Mouse (Mus musculus) c-Kit-negative CD71-positive TER-119-positive erythroid progenitor cells, embryonic 14.5 days (primary cell): ENCODE results near the gene Gm8369.
"Not testable (repeated sequence)": the region's sequence is repeated elsewhere in the genome, so short reads cannot be mapped to it uniquely, and the experiment has no call there.

Experiments used
- DNase-seq: peaks from one replicate; pipeline ENCODE4 v3.0.0-alpha.2; 2013; ENCODE audit warnings: low read depth, low spot score

Gene Gm8369

DNA sequence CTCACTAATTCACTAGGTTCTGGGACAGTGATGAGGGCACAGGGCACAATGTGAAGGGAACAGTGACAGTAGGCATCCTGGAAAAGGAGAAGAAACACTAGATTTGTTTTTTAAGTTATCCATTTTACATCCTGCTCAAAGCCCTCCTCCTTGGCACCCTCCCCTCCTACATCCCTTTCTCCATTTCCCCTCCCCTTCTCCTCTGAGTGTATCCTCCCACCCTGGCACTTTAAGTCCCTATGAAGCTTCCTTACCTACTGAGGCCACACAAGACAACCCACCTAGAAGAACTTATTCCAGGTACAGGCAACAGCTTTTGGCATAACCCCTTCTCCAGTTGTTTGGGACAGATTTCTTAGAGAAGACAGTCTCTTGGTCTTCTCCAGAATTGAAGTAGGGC, 30.5 kb downstream of the Gm8369 start, which contains the start of gene Ms4a6b:
Ms4a6b (plus strand) TSS at position 267 of the 400 bp plus-strand sequence.
- DNase-seq: no peak

DNA sequence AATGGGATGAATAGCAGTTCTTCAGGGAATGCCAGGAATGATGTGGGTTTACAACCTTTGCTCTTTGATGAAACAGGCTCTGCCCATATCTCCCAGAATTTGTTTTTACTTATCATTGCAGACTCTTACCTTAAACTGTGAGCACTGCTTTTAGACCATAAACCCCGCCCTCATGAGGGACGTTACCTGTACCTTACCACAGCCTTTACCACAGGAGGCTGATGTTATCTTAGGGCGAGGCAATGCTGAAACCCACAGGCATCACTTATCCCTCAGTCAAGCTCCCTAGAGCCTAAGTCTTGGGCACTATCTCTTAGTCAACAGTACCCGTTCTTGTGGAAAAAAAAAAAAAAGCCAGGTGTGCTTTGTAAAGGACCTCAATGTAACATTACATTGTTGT, 31.1 kb downstream of the Gm8369 start:
- DNase-seq: no peak

DNA sequence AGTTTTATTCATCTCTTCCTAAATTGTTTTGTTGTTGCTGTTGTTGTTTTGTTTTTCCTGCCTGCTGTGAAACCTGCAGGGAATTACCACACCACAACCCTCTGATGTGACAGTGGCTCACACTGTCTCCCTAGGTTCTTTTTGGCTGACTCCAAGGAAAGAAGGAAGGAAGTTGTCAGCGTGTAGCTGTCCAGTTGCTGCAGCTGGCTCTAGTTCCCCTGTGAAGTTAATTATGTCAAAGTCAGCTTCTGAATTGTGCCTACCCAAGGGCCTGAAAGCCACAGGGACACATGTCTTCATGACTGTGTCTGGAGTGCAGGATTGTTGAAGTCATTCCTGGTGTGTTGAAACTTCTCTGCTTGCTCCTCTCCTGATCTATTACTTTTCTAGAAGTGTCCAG, 31.6 kb downstream of the Gm8369 start:
- DNase-seq: not testable (repeated sequence)

DNA sequence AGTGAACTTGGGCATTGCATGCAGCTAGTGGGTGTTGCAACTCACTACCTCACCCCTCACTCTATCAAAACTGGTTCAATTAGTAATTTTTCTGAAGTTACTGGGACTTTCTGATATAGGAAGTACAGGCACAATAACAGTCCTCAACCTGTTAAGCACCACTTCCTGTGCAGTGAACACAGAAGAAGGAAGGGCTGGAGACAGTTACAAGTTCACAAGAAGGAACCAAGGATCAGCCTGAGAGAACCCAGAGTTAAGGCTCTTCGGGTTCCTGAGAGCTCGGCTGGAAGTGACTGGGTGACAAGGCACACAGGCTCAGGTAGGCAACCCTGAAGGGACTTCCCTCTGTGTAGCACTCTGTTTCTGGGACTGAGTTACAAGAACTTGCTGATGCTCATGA, 32.6 kb downstream of the Gm8369 start:
- DNase-seq: not testable (repeated sequence)

DNA sequence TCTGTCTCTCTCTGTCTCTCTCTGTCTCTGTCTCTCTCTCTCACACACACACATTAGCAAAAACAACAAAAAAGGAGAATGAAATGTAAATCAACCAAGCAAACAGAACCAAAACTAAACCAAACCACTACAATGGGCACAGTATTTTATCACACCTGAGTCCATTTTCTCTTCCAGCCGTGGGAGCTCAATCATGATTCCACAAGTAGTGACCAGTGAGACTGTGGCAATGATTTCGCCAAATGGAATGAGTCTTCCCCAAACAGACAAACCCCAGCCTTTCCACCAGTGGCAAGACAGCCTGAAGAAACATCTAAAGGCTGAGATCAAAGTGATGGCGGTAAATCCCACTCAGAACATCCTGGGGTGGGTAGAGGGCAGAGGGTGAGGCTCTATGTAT, 34.4 kb downstream of the Gm8369 start:
- DNase-seq: no peak

DNA sequence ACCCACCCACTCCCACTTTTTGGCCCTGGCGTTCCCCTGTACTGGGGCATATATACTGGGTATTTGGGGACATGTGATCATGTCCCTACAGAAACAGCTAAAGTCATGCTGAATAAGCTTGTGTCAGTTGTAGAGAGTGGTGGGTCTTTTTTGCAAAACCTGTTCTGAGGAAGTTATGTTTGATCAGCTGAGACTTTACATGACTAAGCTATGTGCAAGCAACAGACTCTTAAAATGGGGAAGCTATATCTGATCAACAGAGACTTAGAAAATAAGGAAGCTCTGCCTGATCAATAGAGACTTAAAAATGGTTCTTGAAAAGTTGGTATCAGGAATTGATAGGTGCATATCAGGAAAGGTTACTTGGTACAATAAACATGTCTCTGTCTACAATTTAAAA, 47.7 kb downstream of the Gm8369 start:
- no peak for DNase-seq

DNA sequence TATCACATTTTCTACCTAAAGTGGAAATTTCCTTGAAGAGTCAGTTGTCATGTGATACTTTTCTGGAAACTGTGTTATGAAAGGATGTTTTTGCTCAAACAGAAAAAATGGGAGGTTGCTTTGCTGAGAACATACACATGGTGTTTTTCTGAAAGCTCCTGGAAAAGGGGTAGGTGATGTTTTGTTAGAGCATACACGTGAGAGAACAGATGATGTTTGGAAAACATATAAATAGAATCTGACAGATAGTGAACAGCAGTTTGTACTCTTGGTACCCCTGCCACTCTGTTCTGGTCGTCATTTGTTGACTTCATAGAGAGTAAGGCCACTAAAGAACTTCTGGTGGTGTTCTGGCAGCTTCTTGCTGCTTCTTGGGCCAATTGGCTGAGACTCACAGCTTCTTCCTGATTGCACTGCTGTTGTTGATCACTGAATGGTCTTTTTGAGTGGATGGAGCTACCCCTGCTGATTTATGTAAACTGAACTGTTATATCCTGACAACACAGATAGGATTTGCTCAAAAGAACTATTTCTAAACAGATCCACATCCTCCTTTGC, 48.2 kb downstream of the Gm8369 start:
- no peak for DNase-seq

DNA sequence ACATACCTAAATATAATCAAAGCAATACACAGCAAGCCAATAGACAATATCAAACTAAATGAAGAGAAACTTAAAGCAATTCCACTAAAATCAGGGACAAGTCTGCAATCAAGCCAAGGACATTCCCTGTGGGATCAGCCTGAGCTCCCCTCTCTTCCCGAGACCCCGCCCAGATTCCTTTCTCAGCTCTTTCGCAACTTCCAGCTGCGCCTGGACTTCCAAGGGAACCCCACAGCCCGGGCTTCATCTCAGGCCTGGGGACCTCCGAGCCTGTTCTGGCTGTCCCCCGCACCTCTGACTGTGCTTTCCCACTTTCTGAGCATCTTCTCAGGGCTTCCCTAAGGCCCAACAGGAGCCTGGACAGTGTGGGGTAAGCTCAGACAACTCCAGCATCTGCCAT, 50.9 kb downstream of the Gm8369 start, which contains the start of gene Ms4a4d:
Ms4a4d (plus strand) TSS at position 209 of the 400 bp plus-strand sequence.
- no peak for DNase-seq

DNA sequence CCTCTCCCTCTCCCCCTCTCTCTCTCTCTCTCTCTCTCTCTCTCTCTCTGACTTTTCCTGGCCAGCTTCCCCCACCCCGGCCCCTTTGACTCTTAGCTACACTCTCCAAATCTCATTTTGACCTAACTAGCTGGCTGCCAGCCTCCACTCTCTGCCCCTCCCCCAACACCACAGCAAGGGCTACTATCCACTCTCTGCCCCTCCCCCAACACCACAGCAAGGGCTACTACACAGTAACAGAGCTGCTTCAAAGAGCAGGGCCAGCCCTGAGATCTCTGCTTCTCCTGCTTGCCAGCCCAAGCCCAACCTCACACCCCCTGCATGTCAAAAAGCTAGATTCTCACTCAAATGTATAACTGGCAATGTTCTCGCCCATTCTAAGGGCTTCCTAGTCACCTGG, 51.6 kb downstream of the Gm8369 start:
- no peak for DNase-seq

DNA sequence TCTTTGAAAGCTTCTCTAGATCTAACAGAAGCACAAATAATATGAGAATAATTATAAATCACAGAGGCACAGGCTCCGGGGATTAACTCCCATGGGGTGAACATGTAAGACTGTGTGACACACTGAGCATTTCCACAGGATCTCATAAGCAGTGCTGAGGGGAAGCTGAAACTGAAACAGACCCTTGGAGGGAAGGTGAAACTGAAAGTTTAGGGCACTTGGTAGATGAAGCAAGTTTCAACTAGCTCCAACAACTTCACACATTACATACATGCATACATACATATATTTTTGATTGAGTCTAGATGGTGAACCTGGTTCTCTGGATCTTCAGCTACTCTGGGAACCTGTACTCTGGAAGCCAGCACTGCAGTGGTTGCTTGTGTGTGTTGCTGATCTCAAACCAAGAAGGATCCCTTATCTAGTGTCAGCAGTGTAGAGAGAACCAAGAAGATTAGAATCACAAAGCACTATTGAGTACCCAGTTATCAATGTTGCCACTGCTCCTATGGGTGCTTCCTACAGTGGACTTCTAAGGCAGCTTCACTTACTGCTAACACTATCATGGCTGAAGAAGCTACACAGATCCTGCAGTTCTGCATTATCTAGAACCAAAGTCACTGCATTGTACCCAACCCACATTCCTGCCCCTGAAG, 54.6 kb downstream of the Gm8369 start:
- not testable (repeated sequence) for DNase-seq

DNA sequence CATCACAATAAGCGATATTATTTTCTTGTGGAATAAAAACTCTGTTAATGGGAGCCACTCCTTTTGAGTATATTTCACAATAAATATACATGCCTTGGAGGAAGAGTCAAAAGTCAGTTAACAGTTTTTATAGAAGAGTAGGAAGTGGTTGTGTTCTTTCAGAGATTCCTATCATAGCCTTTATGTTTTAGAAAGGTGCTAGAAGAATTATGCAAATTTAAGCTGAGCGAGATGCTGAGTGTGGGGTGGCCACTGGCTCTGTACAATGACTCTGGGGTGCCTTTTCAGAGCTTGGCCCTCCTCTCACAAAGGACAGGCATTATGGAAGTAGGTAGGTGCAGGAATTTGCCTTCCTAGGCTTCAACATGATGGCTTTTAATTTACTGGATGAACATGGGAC, 58.6 kb downstream of the Gm8369 start:
- not testable (repeated sequence) for DNase-seq

DNA sequence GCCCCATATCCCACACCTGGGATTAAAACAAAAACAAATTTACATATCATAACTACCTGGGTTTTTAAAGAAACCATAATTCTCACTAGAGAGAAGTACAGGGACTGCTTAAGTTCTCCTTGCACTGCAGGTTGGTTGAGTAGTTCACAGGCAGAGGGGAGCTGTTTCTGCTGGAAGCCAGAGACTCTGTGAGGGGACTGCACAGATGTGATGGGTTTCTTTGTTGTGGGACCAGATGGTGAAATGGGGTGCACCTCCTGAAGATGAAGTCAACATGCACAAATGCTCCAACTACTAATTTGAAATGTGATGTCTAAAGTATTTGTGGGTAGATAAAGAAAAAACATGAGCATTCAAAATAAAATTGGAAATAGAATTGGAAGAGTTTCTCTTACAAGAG, 62.2 kb downstream of the Gm8369 start:
- DNase-seq: no peak

DNA sequence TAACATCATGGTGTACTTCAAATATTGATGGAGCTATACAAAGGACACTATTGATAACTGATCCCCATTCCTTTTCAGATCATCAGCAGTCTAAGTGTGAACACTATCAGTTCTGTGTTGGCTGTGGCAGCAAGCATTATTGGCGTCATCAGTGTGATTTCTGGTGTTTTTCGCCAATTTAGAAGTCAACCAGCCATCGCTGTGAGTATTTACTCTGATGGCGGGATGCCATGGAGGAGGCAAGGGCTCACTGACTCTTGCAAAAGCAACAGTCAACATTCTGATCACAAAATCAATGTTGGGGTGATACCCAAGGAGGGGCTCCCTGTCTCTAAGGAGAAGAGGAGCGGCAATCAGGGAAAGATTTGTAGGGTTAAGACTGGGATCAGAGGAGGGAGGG, 69.0 kb downstream of the Gm8369 start:
- DNase-seq: no peak

DNA sequence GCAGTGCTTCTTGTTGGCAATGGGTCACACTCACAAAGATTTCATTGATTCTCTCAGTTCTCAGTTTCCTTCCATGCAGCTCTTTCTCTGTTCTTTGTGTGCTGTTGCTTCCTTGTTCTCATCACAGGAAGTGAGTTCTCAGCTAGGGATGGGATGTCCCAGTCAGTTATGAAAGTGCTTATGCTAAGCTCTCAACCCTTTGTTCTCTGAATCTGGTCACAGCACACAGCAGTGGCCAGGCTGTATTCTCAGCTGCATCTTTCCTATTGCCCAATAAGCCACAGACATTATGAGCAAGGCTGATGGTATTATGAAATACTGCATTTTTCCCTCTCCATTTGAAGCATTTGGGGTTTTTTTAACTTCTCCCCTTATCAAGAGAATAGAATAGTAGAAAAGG, 73.8 kb downstream of the Gm8369 start:
- DNase-seq: not testable (repeated sequence)
